Mouse (Mus musculus): Measurements from ENCODE around the gene Gm45213. TPM values are rescaled to one million over a fixed set of nuclear protein-coding genes. Genes with fewer than 3 reads are reported as not detected.

Gene Gm45213
- polyA plus RNA-seq, 1 experiment from 2014 or later, result not detected

DNA sequence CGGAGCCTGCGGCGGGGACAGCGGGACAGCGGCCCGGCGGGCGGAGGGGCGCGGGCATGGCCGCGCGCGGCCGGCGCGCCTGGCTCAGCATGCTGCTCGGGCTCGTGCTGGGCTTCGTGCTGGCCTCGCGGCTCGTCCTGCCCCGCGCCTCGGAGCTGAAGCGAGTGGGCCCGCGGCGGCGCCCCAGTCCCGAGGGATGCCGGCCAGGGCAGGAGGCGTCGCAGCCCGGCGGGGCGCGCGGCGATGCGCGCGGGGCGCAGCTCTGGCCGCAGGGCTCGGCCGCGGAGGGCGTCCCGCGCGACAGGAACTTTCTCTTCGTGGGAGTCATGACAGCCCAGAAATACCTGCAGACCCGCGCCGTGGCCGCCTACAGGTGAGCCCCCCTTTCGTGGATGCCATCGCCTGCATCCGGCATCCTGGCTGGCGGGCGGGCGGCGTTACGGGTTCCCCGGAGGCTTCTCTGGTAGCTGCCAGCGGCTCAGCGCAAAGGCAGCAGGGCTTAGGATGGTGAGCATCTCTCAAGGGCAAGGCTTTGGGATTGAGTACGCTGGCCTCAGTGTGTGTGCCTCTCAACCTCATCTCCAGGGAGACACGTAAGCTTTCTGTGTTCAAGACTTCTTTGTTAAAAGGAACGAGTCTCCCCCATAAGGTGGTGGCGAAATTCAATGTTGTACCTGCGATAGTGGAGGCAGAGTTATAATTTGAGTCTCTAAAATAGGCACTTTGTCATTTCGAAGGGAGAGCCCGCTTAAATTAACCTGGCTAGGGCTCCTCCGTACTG is 66.6 kb downstream of the Gm45213 start:
- Histone ChIP-seq H3K9me3 (ENCODE audit: control insufficient read depth) (no peaks in the 10 kb centered on the region), H3K27ac (ENCODE audit: low read depth, low read length) (peak overlapping the region; percentile 15; the same call in 1 of the 2 replicates), H3K27me3 (replicated peaks; ENCODE audit: control insufficient read depth, insufficient read depth, low read length) (no peaks in the 10 kb centered on the region), H3K4me3 (ENCODE audit: low read depth, low read length) (peak overlapping the region; percentile 70), H3K4me2 (replicated peaks; ENCODE audit: low read depth) (peak overlapping the region; percentile 96), H3K36me3 (ENCODE audit: control insufficient read depth, insufficient read depth) (no peaks in the 10 kb centered on the region), H3K9ac (ENCODE audit: low read depth, low read length) (peak overlapping the region; percentile 78), H3K4me1 (replicated peaks; ENCODE audit: control insufficient read depth, insufficient read depth, low read length) (0 out of 2 replicates have a peak, but pooled peaks cover 6% of the 10 kb centered on the region)
- no peak for TF ChIP-seq CTCF (IDR thresholded peaks at IDR 0.05; ENCODE audit: low read depth)
- peak; percentile 53 for ATAC-seq
- under 1% methylated on average over 63 of the region's 77 CpGs for WGBS

DNA sequence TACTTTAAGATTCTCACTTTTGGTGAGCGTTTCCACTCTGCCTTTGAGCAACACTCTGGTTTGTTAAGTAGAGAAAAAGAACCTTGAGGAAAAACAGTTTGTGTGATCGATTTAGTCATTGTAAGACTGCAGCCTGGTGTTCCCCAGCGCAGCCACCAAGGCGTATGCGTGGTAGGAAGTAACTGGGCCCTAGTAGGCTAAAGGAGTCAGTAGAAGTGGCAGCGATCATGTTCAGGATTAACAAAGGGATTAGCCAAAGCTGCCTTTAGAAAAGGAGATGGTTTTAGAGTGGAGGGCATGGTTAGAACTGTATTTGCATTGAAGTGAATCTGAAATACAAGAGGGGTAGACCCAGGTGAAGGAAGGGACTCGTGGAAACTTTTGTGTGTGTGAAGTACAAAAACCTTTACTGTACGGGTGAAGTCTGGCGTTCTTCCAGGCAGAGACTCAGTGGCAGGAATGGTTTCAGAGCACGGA is 67.3 kb downstream of the Gm45213 start:
- no peak for ATAC-seq
- no peak for TF ChIP-seq CTCF (IDR thresholded peaks at IDR 0.05; ENCODE audit: low read depth)
- H3K4me1 ChIP-seq (replicated peaks; ENCODE audit: control insufficient read depth, insufficient read depth, low read length), result 0 out of 2 replicates have a peak, but pooled peaks cover 6% of the 10 kb centered on the region
- 0 out of 2 replicates have a peak overlapping the region, but pooled peaks have one; percentile 78 for H3K9ac ChIP-seq (ENCODE audit: low read depth, low read length)
- 14% methylated on average over 10 of the region's 10 CpGs for WGBS
- H3K4me3 ChIP-seq (ENCODE audit: low read depth, low read length), result peak overlapping the region; percentile 70
- no peak overlapping the region for H3K27ac ChIP-seq (ENCODE audit: low read depth, low read length)
- no peaks in the 10 kb centered on the region for H3K36me3 ChIP-seq (ENCODE audit: control insufficient read depth, insufficient read depth)
- H3K9me3 ChIP-seq (ENCODE audit: control insufficient read depth), result no peaks in the 10 kb centered on the region
- no peaks in the 10 kb centered on the region for H3K27me3 ChIP-seq (replicated peaks; ENCODE audit: control insufficient read depth, insufficient read depth, low read length)
- H3K4me2 ChIP-seq (replicated peaks; ENCODE audit: low read depth), result peak overlapping the region; percentile 96

DNA sequence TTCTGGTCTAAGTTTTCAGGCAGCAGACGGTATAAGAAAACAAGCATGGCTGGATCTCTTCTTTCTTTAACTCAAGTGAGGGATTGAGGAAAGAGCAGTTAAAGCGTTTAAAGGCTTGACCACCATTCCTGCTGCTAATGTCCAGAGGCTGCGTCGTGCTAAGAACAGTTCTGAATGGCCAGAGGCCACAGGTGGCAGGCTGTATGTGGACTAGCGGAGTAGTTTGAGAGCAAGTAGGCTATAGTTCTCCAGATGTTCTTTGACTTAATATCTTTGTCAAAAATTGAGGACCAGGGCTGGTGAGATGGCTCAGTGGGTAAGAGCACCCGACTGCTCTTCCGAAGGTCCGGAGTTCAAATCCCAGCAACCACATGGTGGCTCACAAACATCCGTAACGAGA is 67.8 kb downstream of the Gm45213 start:
- Histone ChIP-seq H3K4me1 (replicated peaks; ENCODE audit: control insufficient read depth, insufficient read depth, low read length) (0 out of 2 replicates have a peak, but pooled peaks cover 6% of the 10 kb centered on the region), H3K36me3 (ENCODE audit: control insufficient read depth, insufficient read depth) (no peaks in the 10 kb centered on the region), H3K27ac (ENCODE audit: low read depth, low read length) (no peak overlapping the region), H3K9me3 (ENCODE audit: control insufficient read depth) (no peaks in the 10 kb centered on the region), H3K4me2 (replicated peaks; ENCODE audit: low read depth) (peak overlapping the region; percentile 96), H3K9ac (ENCODE audit: low read depth, low read length) (no peak overlapping the region), H3K27me3 (replicated peaks; ENCODE audit: control insufficient read depth, insufficient read depth, low read length) (no peaks in the 10 kb centered on the region), H3K4me3 (ENCODE audit: low read depth, low read length) (peak overlapping the region; percentile 70; the same call in 1 of the 2 replicates)
- no peak for ATAC-seq
- WGBS, result 75% methylated on average over 10 of the region's 10 CpGs
- TF ChIP-seq CTCF (IDR thresholded peaks at IDR 0.05; ENCODE audit: low read depth), result no peak

Other genes with a start within 250 kb of the Gm45213 start
- 4.7 and 5.3 TPM in 2 replicates for gene Pcsk6, start 181.9 kb upstream of the Gm45213 start, polyA plus RNA-seq (2015; fragmentation: Nextera tagmentation; extraction: Ambion mirVana)
- gene Snrpa1, start 15.4 kb downstream of the Gm45213 start, polyA plus RNA-seq (2015; fragmentation: Nextera tagmentation; extraction: Ambion mirVana), result 63.5 and 66.1 TPM in 2 replicates
- gene Selenos, start 36.0 kb downstream of the Gm45213 start, polyA plus RNA-seq (2015; fragmentation: Nextera tagmentation; extraction: Ambion mirVana), result 155 and 156 TPM in 2 replicates
- gene Chsy1, start 65.9 kb downstream of the Gm45213 start, polyA plus RNA-seq (2015; fragmentation: Nextera tagmentation; extraction: Ambion mirVana), result 4.4 and 4.6 TPM in 2 replicates